Mouse (Mus musculus) right cerebral cortex, postnatal 14 days (tissue): ENCODE data around the gene Gm45711.
A peak's percentile ranks its signal among the peaks of the same experiment; 100 is the strongest.
"Not testable (repeated sequence)": the region's sequence is repeated elsewhere in the genome, so short reads cannot be mapped to it uniquely, and the experiment has no call there.

Experiments used
- DNase-seq: peaks from one replicate; pipeline ENCODE4 v3.0.0; 2022

The Gm45711 gene

GRCm38 (mm10) chr8:104313311-104313710 is 3.4 kb upstream of the Gm45711 start:
- DNase-seq: no peak

- not testable (repeated sequence) for DNase-seq
Observed at GRCm38 (mm10) chr8:104312023-104312422, 2.1 kb upstream of the Gm45711 start.

- not testable (repeated sequence) for DNase-seq
Observed at GRCm38 (mm10) chr8:104308341-104308740, 1.5 kb downstream of the Gm45711 start.

- no peak for DNase-seq
Observed at GRCm38 (mm10) chr8:104304962-104305361, 4.9 kb downstream of the Gm45711 start.

- not testable (repeated sequence) for DNase-seq
Observed at GRCm38 (mm10) chr8:104302536-104302935, 7.3 kb downstream of the Gm45711 start.

- not testable (repeated sequence) for DNase-seq
Observed at GRCm38 (mm10) chr8:104301577-104301976, 8.3 kb downstream of the Gm45711 start.

- DNase-seq: no peak
Observed at GRCm38 (mm10) chr8:104294396-104294795, 15.5 kb downstream of the Gm45711 start.

GRCm38 (mm10) chr8:104293081-104293480 is 16.8 kb downstream of the Gm45711 start, which contains the start of gene Cmtm2a:
Gene Cmtm2a, minus strand, starts transcription at chr8:104293181.
- not testable (repeated sequence) for DNase-seq

- no peak for DNase-seq
Observed at GRCm38 (mm10) chr8:104268937-104269440, 40.9 kb downstream of the Gm45711 start.

- no peak for DNase-seq
Observed at GRCm38 (mm10) chr8:104268368-104268767, 41.5 kb downstream of the Gm45711 start.

- DNase-seq: not testable (repeated sequence)
Observed at GRCm38 (mm10) chr8:104264271-104264935, 45.5 kb downstream of the Gm45711 start.

GRCm38 (mm10) chr8:104261802-104262201 is 48.1 kb downstream of the Gm45711 start:
- not testable (repeated sequence) for DNase-seq

- DNase-seq: peak; percentile 22
Observed at GRCm38 (mm10) chr8:104253016-104253415, 56.9 kb downstream of the Gm45711 start.

GRCm38 (mm10) chr8:104251461-104251860 is 58.4 kb downstream of the Gm45711 start:
- no peak for DNase-seq

- peak; percentile 66 for DNase-seq
Observed at GRCm38 (mm10) chr8:104250439-104251367, 59.2 kb downstream of the Gm45711 start, which contains the start of gene Cklf. Gene Cklf, plus strand, starts transcription at chr8:104250861.

GRCm38 (mm10) chr8:104249442-104249996 is 60.4 kb downstream of the Gm45711 start:
- no peak for DNase-seq

- DNase-seq: peak; percentile 80
Observed at GRCm38 (mm10) chr8:104248276-104248675, 61.6 kb downstream of the Gm45711 start, which contains the start of gene Tk2. Gene Tk2, minus strand, starts transcription at chr8:104248558.

- DNase-seq: no peak
Observed at GRCm38 (mm10) chr8:104247908-104248275, 62.0 kb downstream of the Gm45711 start.

GRCm38 (mm10) chr8:104247054-104247907 is 62.6 kb downstream of the Gm45711 start:
- no peak for DNase-seq

- no peak for DNase-seq
Observed at GRCm38 (mm10) chr8:104246621-104247020, 63.3 kb downstream of the Gm45711 start.

GRCm38 (mm10) chr8:104242038-104242644 is 67.7 kb downstream of the Gm45711 start:
- DNase-seq: no peak
